Mouse (Mus musculus): ENCODE data around the gene Slco3a1. TPM values are rescaled to one million over a fixed set of nuclear protein-coding genes. Genes with fewer than 3 reads are reported as not detected.

The Slco3a1 gene
- total and polyA plus RNA-seq, 3 experiments = 0.04 to 0.35 TPM; not detected in 1

DNA sequence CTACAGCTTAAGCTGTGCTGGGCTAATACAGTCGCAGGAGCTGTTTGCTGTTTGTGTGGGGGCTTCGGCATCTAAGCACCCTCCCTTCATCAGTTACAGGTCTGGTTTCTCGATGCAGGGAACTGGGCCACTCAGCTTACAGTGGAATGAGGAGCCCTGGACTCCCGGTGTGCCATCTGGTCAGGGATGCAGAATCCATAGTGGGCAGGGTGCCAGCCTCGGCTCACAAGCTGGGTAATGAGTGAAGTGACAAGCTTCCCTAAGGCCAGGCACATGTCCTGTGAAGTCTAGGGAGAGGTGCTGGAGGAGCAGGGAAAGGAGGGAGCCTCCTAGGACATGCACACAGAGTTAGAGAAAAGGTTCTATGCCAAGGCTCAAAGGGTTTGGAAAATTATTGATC lies 168.3 kb downstream of the Slco3a1 start:
- H3K36me3 ChIP-seq (replicated peaks in 1 of 2; ENCODE audit: control insufficient read depth in 1 of 2, insufficient read depth in 1 of 2, low read length in 1 of 2) = no peaks in the 10 kb centered on the region
- peaks cover 1% of the 10 kb centered on the region for H3K27me3 ChIP-seq (replicated peaks)
- TF ChIP-seq E2F4 (IDR thresholded peaks at IDR 0.05; ENCODE audit: insufficient replicate concordance, low read depth, low read length) (no peak), MAX (IDR thresholded peaks at IDR 0.05; ENCODE audit: low read length) (no peak), USF1 (IDR thresholded peaks at IDR 0.05; ENCODE audit: low read depth, low read length) (no peak), ZKSCAN1 (IDR thresholded peaks at IDR 0.05; ENCODE audit: borderline replicate concordance, low read depth, low read length) (no peak), CHD1 (IDR thresholded peaks at IDR 0.05; ENCODE audit: low read depth, low read length) (no peak), ZMIZ1 (IDR thresholded peaks at IDR 0.05; ENCODE audit: low read depth, low read length) (no peak), NELFE (IDR thresholded peaks at IDR 0.05; ENCODE audit: low read depth, low read length) (no peak)
- H3K9me3 ChIP-seq (replicated peaks; ENCODE audit: low read length) = no peaks in the 10 kb centered on the region
- H3K4me3 ChIP-seq (replicated peaks in 1 of 3; ENCODE audit: low read depth in 2 of 3, low read length in 2 of 3, poor library complexity in 1 of 3) = no peak overlapping the region
- no peak for DNase-seq (ENCODE audit: extremely low read depth)
- H3K27ac ChIP-seq (ENCODE audit: insufficient read depth, low read depth) = no peak overlapping the region
- H3K79me2 ChIP-seq (replicated peaks; ENCODE audit: control insufficient read depth, extremely low read depth, insufficient read depth, poor library complexity, severe bottlenecking) = no peaks in the 10 kb centered on the region
- H3K4me2 ChIP-seq (ENCODE audit: insufficient read depth, low read depth, poor library complexity, severe bottlenecking) = no peak overlapping the region
- H3K4me1 ChIP-seq (ENCODE audit: control insufficient read depth in 1 of 2, insufficient read depth in 2 of 2) = no peaks in the 10 kb centered on the region
- in situ Hi-C loops (cut with MboI; ENCODE audit: low pct_ligation_motif_present, low pct_unique_long_range_greater_than_20kb, low sequenced_read_pairs) = no loop called here
- dilution Hi-C loops (cut with MboI; ENCODE audit: extremely low pct_ligation_motif_present, extremely low pct_unique_long_range_greater_than_20kb, low sequenced_read_pairs) = no loop called here
- no peak overlapping the region for H3K9ac ChIP-seq (ENCODE audit: insufficient read depth, low read depth)

GRCm38 (mm10) chr7:74383040-74383666 lies 171.4 kb downstream of the Slco3a1 start:
- Histone ChIP-seq H3K27me3 (replicated peaks) (peaks cover 4% of the 10 kb centered on the region), H3K79me2 (replicated peaks; ENCODE audit: control insufficient read depth, extremely low read depth, insufficient read depth, poor library complexity, severe bottlenecking) (no peaks in the 10 kb centered on the region), H3K4me3 (replicated peaks in 1 of 3; ENCODE audit: low read depth in 2 of 3, low read length in 2 of 3, poor library complexity in 1 of 3) (no peak overlapping the region), H3K36me3 (replicated peaks in 1 of 2; ENCODE audit: control insufficient read depth in 1 of 2, insufficient read depth in 1 of 2, low read length in 1 of 2) (no peaks in the 10 kb centered on the region), H3K9me3 (replicated peaks; ENCODE audit: low read length) (no peaks in the 10 kb centered on the region), H3K4me2 (ENCODE audit: insufficient read depth, low read depth, poor library complexity, severe bottlenecking) (no peak overlapping the region), H3K27ac (ENCODE audit: insufficient read depth, low read depth) (no peak overlapping the region), H3K9ac (ENCODE audit: insufficient read depth, low read depth) (no peak overlapping the region), H3K4me1 (ENCODE audit: control insufficient read depth in 1 of 2, insufficient read depth in 2 of 2) (no peaks in the 10 kb centered on the region)
- dilution Hi-C loops (cut with MboI; ENCODE audit: extremely low pct_ligation_motif_present, extremely low pct_unique_long_range_greater_than_20kb, low sequenced_read_pairs) (no loop called here), in situ Hi-C loops (cut with MboI; ENCODE audit: low pct_ligation_motif_present, low pct_unique_long_range_greater_than_20kb, low sequenced_read_pairs) (no loop called here)
- TF ChIP-seq GABPA (IDR thresholded peaks at IDR 0.05; ENCODE audit: insufficient replicate concordance, low read depth, low read length) (no peak), USF2 (conservative IDR thresholded peaks at IDR 0.05; ENCODE audit: low read depth, low read length) (no peak), MAFK (IDR thresholded peaks at IDR 0.05; ENCODE audit: insufficient replicate concordance, low read length) (no peak), MAX (IDR thresholded peaks at IDR 0.05; ENCODE audit: low read length) (no peak)
- DNase-seq (ENCODE audit: extremely low read depth) = no peak

DNA sequence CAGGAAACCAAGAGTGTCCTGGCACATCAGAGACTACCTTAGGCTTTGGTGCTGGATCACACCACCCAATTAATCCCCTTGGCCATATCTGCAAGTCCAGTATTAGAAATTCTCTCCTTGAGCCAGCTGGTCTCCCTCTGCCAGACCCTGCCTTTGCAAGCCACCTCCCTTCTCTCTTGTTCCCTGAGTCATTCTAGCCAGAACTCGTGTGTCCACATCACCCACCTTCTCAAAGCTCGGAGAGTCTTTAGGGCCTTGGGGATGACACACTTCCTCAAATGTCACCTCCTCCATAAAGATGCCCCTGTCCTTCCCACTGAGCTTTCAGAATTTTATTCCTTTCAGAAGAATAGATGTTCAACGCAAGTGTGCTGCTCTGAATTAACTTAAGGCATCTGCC lies 172.3 kb downstream of the Slco3a1 start:
- Histone ChIP-seq H3K27ac (ENCODE audit: insufficient read depth, low read depth) (no peak overlapping the region), H3K4me2 (ENCODE audit: insufficient read depth, low read depth, poor library complexity, severe bottlenecking) (no peak overlapping the region), H3K79me2 (replicated peaks; ENCODE audit: control insufficient read depth, extremely low read depth, insufficient read depth, poor library complexity, severe bottlenecking) (no peaks in the 10 kb centered on the region), H3K9me3 (replicated peaks; ENCODE audit: low read length) (no peaks in the 10 kb centered on the region), H3K36me3 (replicated peaks in 1 of 2; ENCODE audit: control insufficient read depth in 1 of 2, insufficient read depth in 1 of 2, low read length in 1 of 2) (no peaks in the 10 kb centered on the region), H3K4me3 (replicated peaks in 1 of 3; ENCODE audit: low read depth in 2 of 3, low read length in 2 of 3, poor library complexity in 1 of 3) (no peak overlapping the region), H3K4me1 (ENCODE audit: control insufficient read depth in 1 of 2, insufficient read depth in 2 of 2) (no peaks in the 10 kb centered on the region), H3K9ac (ENCODE audit: insufficient read depth, low read depth) (no peak overlapping the region), H3K27me3 (replicated peaks) (peaks cover 7% of the 10 kb centered on the region)
- TF ChIP-seq TCF12 (IDR thresholded peaks at IDR 0.05; ENCODE audit: low read depth, low read length) (no peak), RCOR1 (conservative IDR thresholded peaks at IDR 0.05; ENCODE audit: low read depth, low read length) (no peak), ZNF384 (IDR thresholded peaks at IDR 0.05; ENCODE audit: low read depth, low read length) (no peak), NELFE (IDR thresholded peaks at IDR 0.05; ENCODE audit: low read depth, low read length) (no peak), ZKSCAN1 (IDR thresholded peaks at IDR 0.05; ENCODE audit: borderline replicate concordance, low read depth, low read length) (no peak), CHD1 (IDR thresholded peaks at IDR 0.05; ENCODE audit: low read depth, low read length) (no peak), MXI1 (IDR thresholded peaks at IDR 0.05; ENCODE audit: low read depth, low read length) (no peak), ETS1 (conservative IDR thresholded peaks at IDR 0.05; ENCODE audit: low read depth, low read length) (no peak), MAZ (IDR thresholded peaks at IDR 0.05; ENCODE audit: low read depth, low read length) (no peak), TBP (conservative IDR thresholded peaks at IDR 0.05; ENCODE audit: low read depth, low read length) (no peak), MYC (IDR thresholded peaks at IDR 0.05; ENCODE audit: low read depth, low read length) (no peak), MAX (IDR thresholded peaks at IDR 0.05; ENCODE audit: low read length) (no peak), UBTF (IDR thresholded peaks at IDR 0.05; ENCODE audit: low read depth, low read length) (no peak), IRF4 (IDR thresholded peaks at IDR 0.05; ENCODE audit: low read depth, low read length) (no peak), GABPA (IDR thresholded peaks at IDR 0.05; ENCODE audit: insufficient replicate concordance, low read depth, low read length) (no peak), JUN (IDR thresholded peaks at IDR 0.05; ENCODE audit: insufficient read depth, low read depth, low read length) (no peak), POLR2AphosphoS2 (IDR thresholded peaks at IDR 0.05; ENCODE audit: low read depth, low read length) (no peak), E2F4 (IDR thresholded peaks at IDR 0.05; ENCODE audit: insufficient replicate concordance, low read depth, low read length) (no peak), PAX5 (IDR thresholded peaks at IDR 0.05; ENCODE audit: low read length) (no peak), EP300 (IDR thresholded peaks at IDR 0.05; ENCODE audit: low read length) (no peak)
- dilution Hi-C loops (cut with MboI; ENCODE audit: extremely low pct_ligation_motif_present, extremely low pct_unique_long_range_greater_than_20kb, low sequenced_read_pairs) (no loop called here), in situ Hi-C loops (cut with MboI; ENCODE audit: low pct_ligation_motif_present, low pct_unique_long_range_greater_than_20kb, low sequenced_read_pairs) (no loop called here)
- DNase-seq (ENCODE audit: extremely low read depth) = no peak
